Mouse (Mus musculus) adrenal gland, adult 2 months (tissue): ENCODE results near the gene Ipo13. TPM values are rescaled to one million over a fixed set of nuclear protein-coding genes. Genes with fewer than 3 reads are reported as not detected.
A peak's percentile ranks its signal among the peaks of the same experiment; 100 is the strongest.

Experiments
- DNase-seq: peaks from one replicate; pipeline ENCODE4 v3.0.0; 2021
- polyA plus RNA-seq: library from polyadenylated mRNA; depleted of rRNA; stranded (reverse); fragments of >200 nt; gene quantifications from 2 replicates; pipeline ENCODE4 v1.2.3, GENCODE M21; 2012
- total RNA-seq, 2 experiments: library from RNA; stranded (reverse); gene quantifications; 2 replicates each; pipeline ENCODE4 v1.2.3; 2021

The Ipo13 gene
- total and polyA plus RNA-seq, 3 experiments, result 35.8 to 67.1 (median 46.3) TPM

DNA sequence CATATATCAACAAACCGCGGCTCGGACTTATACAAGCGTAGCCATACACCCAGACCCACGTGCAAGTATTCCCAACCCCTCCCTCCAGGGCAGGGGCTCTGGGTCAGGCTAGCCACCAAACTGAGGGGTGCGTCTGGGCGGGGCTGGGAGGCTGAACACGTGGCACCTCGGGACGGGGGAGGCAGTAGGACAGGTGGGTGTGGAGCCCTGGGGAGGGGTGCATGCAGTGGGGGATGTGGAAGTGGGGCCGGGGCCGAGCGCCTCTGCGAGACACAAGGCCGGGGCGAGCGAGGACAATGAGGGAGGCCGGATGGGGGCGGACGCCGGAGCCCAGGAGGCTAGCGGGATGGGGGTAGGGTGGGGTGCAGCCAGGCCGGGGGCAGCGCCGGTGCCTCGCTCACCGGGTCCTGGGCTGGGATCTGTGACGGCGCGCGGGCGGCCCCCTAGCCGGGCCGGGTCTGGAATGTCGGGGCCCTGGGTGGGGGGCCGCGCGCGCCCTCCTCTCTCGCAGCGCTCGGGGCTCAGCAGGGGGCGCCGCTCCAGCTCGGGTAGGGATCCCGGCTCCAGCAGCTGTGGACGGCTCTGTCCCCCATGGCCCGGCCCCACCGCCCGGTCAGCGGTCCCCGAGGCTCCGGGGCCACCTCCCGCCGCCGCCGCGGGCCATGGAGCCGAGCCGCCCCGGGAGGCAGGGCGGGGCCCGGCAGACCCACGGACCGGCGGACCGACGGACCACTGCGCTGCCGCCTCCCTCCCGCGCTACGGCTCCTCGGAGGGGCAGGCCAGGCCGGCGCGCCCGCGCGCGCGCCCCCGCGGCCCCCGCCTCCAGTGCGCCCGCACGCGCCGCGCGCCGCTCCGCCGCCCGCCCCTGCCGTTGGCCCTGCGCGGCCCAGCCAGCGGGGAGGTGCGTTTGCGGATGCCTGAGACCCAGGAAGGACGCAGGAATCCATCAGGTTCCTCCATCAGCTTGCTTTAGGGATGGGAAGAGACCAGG, 31.8 kb downstream of the Ipo13 start, which contains the start of gene B4galt2:
TSS of gene B4galt2 (minus strand) at position 787 of the 991 bp plus-strand sequence.
- DNase-seq, result peak; percentile 79

DNA sequence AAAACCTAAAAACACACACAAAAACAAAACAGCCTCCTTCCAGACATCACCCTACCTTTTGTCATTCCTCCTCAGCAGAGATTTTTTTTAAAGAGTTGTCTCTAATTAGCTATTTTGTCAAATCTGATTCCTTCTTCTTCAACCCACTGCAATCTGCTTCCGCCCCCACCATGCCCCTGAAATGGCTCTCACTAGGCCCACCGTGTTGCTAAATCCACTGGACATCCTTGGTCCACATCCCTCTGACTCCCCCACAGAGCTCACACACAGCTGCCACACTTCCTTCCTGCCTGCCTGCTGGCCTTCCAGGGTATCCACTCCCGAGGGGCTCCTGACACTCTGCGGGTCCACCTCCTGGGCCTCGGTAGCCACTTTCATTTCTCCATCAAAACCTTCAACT, 36.1 kb downstream of the Ipo13 start:
- no peak for DNase-seq

DNA sequence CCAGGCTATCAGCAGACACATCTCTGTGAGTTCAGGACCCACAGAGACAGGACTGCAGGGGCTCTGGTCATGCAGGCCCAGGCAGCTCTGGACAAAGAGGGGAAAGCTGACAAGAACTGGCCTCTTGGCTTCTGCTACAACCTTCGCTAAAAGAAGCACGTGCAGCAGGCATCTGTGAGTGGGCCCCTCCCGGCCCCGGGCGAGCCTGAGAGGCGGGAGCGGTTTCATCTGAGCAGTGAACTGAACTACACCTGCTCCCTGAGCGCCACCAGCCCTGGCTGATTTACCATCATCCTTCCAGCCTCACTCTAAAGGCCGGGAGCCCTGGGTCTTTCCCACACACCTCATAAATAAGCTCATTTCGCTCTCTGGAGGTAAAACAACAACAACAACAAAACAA, 36.5 kb downstream of the Ipo13 start:
- no peak for DNase-seq

DNA sequence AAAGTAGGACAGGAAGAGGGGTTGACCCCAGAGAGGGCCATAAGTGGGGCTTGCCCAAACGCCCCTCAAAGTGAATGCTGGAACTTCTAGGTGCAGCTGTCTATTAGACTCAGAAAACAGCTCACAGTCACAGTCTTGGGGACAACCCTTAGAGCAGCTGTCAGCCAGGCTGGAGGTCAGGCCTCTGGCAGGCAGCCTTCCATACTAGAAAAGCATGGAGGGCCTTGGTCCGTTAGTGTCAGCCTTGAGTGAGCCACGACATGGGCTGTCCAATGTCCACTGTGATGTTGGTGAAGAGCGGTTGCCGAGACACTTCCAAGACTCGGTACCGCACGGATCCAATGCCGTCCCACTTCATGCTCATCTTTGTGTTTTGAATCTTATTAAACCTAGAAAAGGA, 41.2 kb downstream of the Ipo13 start:
- DNase-seq, result peak; percentile 41

DNA sequence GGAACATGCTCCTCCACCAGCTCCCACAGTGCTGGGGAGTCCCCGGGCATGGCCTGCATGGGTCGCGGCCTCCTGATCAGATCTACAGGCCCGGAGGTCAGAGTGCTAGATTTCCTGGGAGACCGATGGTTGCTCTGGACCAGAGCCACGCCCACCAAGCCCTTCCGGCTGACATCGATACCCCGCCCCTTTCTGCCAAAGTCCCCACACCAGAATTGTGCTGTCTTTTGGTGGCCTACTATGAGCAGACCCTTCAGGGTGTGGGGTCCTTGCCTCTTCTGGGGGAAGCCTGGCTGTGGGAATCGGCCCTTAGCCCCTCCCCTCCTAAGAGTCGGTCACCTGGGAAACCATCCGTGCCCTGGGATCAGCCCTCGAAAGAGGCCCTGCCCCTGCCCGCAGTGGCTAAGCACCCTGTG, 42.3 kb downstream of the Ipo13 start, which contains the start of gene Ccdc24:
TSS of gene Ccdc24 (minus strand) at position 87 of the 416 bp plus-strand sequence.
- peak; percentile 38 for DNase-seq

DNA sequence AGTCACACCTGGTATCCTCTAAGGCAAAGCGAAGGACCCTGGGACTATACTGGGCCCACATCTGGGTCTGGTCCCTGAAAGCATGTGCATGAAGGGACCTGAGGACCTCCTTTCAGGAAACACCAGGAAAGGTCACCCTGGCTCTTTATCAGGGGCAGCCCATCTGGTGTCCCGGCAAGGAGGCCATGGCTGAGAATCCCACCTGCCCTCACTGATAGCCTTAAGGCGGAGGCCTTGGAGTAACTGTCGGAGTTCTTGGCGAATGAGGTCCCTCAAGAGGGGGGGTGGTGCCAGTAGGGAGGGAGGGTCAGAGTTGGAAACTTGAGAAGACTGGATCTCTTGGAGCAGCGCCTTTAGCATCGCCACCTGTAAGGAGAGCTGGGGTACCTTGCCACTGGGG, 43.0 kb downstream of the Ipo13 start:
- DNase-seq, result no peak

DNA sequence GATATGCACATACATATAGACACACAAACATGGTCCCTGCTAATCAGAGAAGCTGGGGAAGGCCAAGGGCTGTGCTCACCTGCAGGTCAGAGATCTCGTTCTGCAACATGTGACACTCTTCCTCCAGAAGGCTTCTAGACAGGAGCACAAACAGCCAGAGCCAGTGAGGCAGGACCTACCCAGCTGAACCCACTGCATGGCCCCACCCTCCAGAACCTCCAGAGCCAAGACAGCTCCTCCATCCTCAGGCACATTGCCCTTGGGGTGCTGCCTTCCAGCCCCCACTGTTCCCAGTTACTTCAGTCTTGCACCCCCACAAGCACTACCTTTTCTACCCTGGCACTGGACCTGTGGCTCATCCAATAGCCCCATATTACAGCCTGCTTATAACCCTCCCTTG, 44.4 kb downstream of the Ipo13 start:
- no peak for DNase-seq

DNA sequence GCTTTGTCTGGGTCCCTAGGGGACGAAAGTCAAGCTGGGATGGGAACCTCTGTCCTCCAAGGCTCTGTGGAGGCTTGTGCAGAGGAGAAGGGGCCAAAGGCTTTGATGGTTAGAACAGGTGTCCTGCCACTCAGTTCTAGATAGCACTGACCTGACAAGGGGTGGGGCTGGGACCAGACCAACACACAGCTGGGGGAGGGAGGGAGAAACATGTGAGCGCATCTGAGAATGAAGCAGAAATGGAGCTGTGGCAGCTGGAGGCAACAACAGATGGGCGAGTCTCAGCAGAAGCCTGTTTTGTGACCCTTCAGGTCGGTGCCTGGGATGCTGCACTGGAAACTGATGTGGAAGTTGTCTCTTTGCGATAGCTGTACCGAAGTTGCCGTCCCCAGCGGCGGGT, 45.5 kb downstream of the Ipo13 start:
- no peak for DNase-seq

DNA sequence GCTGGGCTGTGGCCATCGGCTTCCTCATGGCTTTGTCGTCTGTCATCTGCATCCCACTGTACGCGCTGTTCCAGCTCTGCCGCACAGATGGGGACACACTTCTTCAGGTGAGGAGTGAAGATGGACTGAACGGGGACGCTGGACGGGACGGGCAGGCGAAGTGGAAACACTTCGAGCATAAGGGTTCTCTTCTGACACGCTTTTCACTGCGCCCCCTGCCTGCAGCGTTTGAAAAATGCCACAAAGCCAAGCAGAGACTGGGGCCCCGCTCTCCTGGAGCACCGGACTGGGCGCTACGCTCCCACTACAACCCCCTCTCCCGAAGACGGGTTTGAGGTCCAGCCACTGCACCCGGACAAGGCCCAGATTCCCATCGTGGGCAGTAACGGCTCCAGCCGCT, 47.0 kb downstream of the Ipo13 start:
- peak; percentile 56 for DNase-seq

DNA sequence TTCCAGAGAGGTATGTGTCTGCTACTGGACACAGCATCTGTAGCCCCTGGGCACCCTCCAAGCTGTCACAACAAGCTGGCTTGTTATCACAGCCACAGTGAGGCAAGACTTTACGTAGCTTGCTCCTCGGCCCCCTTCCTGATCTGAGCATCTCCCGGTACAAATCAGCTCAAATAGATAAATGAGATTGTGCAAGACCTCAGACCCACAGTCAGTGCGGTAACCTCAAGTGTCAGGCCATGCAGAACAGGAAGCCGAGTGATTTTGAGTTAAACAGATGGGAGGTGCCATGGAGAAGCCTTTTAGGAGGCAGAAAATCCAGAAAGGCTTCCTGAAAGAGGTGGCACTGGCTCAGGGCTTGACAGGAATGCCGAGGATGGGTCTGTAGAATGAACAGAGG, 47.8 kb downstream of the Ipo13 start:
- no peak for DNase-seq

DNA sequence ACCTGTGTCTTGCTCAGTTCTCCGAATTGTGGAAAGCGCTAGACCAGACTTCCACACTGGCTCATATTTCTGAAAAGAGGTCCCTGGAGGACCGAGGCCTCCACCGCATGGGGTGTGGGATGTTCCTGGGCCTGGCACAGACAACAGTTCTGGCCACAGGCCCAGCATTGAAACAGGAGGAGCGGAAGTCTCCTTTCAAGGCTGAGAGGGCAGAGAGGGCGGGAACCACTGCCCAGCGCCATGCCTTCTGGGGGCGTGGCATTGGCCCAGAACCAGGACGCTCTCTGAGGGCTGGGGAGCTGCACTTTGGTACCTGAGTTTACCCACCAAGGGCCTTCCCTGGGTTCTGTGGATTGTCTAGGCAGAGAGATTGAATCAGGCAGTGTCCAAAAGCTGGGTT, 48.7 kb downstream of the Ipo13 start:
- peak; percentile 93 for DNase-seq

DNA sequence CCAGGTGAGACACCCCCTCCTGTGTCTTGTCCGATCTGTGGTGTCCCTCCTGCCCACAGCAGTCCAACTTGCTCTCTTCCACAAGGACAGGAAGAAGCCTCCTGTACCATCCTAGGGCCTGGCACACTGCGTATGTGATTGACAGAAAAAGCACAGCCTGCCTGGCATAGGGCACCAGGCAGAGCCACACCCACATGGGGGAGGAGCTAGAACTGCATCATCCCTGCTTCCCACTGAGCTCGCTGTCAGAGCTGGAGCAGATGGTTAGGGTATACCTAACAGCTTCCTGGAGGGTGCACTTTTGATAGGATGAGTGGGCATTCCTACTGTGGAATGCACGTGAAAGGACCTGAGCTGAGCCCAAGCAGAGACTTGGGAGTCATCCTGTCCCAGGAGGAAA, 52.0 kb downstream of the Ipo13 start:
- peak; percentile 52 for DNase-seq

DNA sequence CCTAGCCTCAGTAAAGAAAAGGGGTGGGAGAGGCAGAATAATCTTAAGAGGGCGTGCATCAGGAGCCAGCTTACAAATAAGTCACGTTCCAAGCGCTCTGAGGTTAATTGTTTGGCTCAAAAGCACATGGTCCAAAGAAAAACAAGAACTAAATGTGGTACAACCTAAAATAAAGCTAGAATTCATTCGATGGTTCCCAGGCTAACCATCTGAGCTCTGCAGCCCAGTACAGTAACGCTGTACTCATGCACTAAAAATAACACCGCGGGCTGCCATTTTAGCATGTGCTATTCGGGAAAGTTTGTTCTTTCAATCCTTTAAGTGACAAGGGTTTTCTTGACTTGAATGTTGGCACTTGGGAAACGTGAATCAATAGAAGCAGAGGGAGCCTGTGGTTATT, 54.2 kb downstream of the Ipo13 start:
- no peak for DNase-seq

DNA sequence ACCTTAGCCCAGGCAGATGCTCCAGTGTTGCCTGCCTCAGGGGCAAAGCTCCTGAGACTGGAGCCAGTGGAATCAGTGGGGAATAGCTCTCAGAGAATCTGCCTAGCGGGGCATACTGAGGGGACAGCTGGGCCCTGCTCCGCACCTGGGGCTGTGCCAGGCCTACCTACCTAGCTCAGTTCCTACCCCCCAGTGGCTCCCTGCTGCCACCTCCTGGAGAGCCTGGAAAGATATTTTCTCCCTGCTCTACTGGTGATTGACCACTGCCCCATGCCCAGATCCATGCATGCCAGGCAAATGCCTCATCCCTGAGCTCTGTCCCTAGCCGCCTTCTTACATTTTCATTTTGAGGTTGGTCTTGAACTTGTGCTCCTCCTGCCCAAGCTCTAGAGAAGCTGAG, 56.0 kb downstream of the Ipo13 start:
- DNase-seq, result peak; percentile 66

DNA sequence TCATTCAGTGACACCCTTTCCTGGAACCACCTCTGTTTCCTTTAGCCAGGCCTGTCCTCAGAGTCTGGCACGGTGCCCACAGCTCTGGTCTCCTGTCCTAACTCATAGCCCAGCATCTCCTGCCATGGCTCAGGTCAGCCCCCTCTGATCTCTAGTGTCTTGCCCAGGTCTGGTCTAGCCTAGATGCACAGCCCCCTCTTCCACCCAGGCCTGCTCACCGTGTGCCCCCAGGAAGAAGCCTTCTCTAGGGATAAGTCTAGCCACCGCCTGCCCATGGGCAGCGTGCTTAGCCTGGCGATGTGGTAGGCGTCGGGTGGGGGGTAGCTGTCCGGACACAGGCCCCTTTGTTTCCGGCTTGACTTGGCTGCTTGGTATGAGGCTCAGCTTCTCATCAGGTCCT, 59.7 kb downstream of the Ipo13 start:
- DNase-seq, result no peak

DNA sequence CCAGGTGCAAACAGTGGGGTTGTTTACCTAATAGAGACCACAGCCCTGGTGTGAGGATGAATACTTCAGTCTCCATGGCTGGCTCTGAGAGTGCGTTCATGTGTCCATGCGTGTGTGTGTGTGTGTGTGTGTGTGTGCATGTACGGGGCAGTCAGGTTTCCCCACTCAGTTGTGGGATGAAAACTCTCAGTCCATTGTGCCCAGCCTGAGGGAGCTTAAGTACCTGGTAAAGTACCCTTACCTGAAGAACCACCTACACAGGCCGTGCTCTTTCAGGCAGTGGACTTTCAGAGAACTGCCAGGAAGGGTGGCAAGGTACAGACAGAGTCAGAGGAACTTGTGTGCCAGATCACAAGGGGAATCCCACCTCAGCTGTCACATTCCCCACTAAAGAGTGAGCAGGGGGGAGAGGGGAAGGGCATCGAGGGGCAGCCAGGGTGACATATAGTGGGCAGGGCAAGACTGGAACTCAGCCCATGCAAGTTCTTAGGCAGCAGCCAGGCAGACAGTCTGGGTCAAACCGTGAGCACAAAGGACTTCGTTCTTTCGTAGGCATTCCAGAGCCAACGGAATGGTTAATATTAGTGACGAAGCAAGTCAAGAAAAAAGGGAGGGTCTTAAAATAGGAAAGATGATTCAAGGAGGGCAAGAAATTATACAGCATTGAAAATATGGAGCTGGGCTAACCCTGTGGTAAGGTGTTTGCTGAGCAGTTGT, 62.5 kb downstream of the Ipo13 start:
- DNase-seq, result no peak

DNA sequence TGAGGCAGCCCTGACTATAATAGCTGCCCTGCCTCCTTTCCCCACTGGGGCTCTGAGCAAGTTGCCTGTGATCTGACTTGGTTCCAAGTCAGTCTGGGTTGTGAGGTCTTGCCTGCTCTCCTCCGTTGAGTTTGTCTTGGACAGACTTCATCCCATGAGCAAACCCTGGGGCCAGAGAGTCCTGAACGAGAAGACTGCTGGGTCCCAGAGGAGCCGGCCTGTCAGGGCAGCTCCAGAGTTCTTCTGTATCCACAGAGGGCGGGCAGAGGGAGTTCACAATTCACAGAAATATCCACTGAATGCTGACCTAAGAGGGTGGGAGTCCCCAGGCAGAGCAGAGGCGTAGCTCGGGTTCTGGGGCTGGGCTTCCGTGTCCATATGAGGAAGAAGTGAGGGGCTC, 63.9 kb downstream of the Ipo13 start:
- peak; percentile 41 for DNase-seq

DNA sequence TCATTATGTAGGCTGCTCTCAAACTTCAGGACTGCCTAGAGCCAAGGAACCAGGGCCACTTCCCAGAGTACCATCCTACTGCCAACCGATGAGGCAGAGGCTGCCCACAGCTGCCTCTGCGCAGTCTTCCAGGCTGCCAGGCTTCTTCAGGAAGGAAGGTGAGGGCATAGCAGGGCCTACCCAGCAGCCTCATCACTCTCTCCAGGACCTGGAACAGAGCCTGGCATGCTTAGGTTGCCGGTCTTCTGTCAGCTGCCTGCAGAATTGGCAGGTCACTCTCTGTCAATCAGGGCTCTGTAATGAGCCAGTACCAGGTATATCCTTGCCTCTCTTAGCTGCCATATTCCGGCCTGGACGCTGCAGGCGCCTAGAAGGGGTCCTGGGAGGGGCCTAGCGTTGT, 64.6 kb downstream of the Ipo13 start:
- DNase-seq, result no peak

DNA sequence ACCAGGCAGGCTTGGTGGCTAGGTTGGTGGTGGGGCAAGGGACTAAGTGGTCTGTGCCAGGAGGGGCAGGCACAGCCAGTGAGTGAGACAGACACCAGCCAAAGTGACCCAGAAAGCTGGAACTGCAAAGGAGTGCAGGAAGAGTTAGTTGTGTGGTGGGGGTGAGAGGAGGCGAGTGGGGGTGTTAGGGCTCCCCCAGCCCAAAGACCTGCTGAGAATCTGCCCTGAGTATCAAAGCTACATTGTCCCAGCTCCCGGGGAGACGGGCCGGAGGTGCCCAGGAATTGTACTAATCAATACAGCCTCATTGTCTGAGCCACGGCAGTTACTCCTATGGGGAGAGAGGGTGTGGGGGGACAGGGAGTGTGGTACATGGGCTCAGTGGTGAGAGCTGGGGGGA, 65.3 kb downstream of the Ipo13 start:
- DNase-seq, result no peak

DNA sequence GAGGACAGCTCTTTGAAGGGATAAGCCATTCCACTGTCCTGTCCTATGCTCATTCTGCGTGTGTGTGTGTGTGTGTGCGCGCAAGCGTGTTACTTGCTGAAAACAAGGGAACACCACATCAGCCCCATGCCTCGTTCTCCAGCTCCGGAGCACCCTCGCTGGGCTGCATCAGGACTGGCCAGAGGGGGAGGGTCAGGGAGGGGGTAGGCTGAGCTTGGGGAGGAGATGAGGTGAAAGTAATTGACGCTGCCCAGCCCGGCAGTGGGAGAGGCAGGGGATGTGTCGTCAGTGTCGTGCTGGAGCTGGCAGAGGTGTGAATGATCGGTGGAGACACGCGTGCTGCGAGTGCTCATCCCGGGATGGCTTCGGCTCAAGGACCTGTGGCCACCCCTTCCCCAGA, 65.7 kb downstream of the Ipo13 start:
- no peak for DNase-seq

DNA sequence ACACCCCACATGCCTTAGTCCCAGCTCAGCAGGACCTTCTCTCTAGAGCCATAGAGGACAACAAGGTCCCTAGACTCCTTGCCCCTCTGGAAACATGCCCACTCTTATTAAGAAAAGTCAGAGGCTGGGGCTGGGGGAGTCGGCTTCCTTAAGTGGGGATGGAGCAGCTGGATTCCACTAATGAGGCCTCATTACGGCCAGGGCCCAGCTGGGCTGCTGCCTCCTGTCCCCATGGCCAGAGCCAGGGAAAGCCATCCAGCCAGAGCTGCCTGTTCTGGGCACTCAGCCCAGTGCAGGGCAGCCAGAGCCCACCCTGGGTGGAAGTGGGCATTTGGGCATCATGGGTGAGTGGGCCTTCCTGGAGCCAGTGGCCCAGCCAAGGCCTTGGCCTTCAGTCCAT, 67.8 kb downstream of the Ipo13 start:
- DNase-seq, result no peak

DNA sequence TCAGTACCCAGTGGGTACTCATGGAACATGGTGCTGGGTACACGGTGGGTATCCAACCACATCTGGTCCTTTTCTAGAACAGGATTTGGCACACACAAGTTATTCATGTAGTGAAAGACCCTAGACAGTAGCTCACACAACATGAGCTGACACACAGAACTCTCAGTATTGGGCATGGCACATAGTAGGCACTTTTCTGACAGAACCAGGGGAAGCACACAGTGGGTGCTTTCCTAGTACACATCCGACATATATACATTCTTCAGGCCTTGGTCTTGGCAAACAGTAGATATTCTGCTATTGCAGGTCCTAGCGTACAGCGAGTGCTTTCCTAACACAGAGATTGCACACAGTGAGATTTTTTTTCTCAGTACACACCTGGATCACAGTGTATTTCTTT, 68.5 kb downstream of the Ipo13 start:
- no peak for DNase-seq

DNA sequence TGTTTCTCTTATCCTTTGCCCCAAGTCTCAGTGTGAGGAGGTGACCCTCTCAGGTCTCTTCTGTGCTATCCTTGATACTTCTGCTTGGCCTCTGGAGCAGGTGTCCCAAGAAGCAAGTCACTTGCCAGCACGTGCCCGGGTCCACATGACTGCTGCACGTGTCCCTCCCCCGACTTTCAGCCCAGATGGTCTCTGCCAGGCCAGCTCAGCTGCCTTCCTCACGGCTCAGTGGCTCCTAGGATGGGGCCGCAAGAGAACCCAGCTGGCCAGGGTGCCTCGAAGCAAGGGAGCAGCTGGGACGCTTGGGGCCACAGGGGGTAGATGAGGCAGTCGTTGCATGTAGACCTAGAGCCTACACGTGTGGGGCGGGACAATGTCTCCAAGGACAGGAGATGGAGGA, 69.5 kb downstream of the Ipo13 start:
- DNase-seq, result no peak
